Mouse (Mus musculus) liver, postnatal 0 days (tissue): Measurements from ENCODE around the gene Mmp23. TPM values are rescaled to one million over a fixed set of nuclear protein-coding genes. Genes with fewer than 3 reads are reported as not detected.

ENCODE experiments used
- ATAC-seq: fragments of 200-750 bp; cut with Nextera tagmentation; 2 replicates; pipeline ENCODE4 v1.8.0; 2017; ENCODE audit warnings: mild to moderate bottlenecking, moderate library complexity
- DNase-seq: peaks from one replicate; pipeline ENCODE4 v3.0.0-alpha.2; 2016
- H3K27ac ChIP-seq: fragments of 300-500 bp; sonication (generic); 2 replicates; pipeline ENCODE4 v1.5.1; 2014; ENCODE audit warnings: antibody characterized with exemption, moderate library complexity, mild to moderate bottlenecking, low read depth
- H3K27me3 ChIP-seq: fragments of 300-500 bp; sonication (generic); 2 replicates; pipeline ENCODE4 v1.6.1; 2014; ENCODE audit warnings: low read length, control low read depth, mixed read lengths; ENCODE audit not compliant: insufficient read depth
- H3K36me3 ChIP-seq: fragments of 300-500 bp; sonication (generic); replicated peaks from 2 replicates; pipeline ENCODE4 v1.6.1; 2014; ENCODE audit warnings: mild to moderate bottlenecking, control low read depth, low read length, moderate library complexity, mixed read lengths; ENCODE audit not compliant: insufficient read depth
- H3K4me1 ChIP-seq: fragments of 300-500 bp; sonication (generic); 2 replicates; pipeline ENCODE4 v1.6.1; 2014; ENCODE audit warnings: antibody characterized with exemption, mild to moderate bottlenecking, control low read depth; ENCODE audit not compliant: insufficient read depth
- H3K4me2 ChIP-seq: fragments of 300-500 bp; sonication (generic); 2 replicates; pipeline ENCODE4 v1.6.1; 2014; ENCODE audit warnings: low read depth, mild to moderate bottlenecking, low read length, moderate library complexity, mixed read lengths
- H3K4me3 ChIP-seq: fragments of 300-500 bp; sonication (generic); 2 replicates; pipeline ENCODE4 v1.5.1; 2014; ENCODE audit warnings: low read depth, low read length
- H3K9ac ChIP-seq: fragments of 300-500 bp; sonication (generic); replicated peaks from 2 replicates; pipeline ENCODE4 v1.6.1; 2014; ENCODE audit warnings: mild to moderate bottlenecking, moderate library complexity
- H3K9me3 ChIP-seq: fragments of 300-500 bp; sonication (generic); 2 replicates; pipeline ENCODE4 v1.6.1; 2016; ENCODE audit warnings: mild to moderate bottlenecking, control low read depth, low read length, mixed read lengths
- CTCF ChIP-seq: sonication (generic); IDR thresholded peaks from 2 replicates; pipeline ENCODE4 v1.5.1; 2016; ENCODE audit warnings: antibody characterized with exemption, low read depth
- EP300 ChIP-seq: IDR thresholded peaks from 2 replicates; pipeline ENCODE4 v1.6.1; 2016; ENCODE audit warnings: antibody characterized with exemption, low read depth, mild to moderate bottlenecking
- WGBS: fragments of 180-500 bp; shearing (Covaris S2); extraction: QIAGEN DNeasy Blood & Tissue Kit; methylation state at CpG from one replicate; pipeline ENCODE4 v1.1.7; 2014; ENCODE audit not compliant: insufficient replicate concordance; 5-methylcytosine and 5-hydroxymethylcytosine counted together
- polyA plus RNA-seq: library from polyadenylated mRNA; unstranded; fragments of >200 nt; fragmentation: Nextera tagmentation; extraction: Ambion mirVana; gene quantifications from 2 replicates; pipeline ENCODE4 v1.2.1, GENCODE M21; 2015

Mmp23 gene
- polyA plus RNA-seq, 1 experiment from 2014 or later = 5.9 TPM

- no peak for TF ChIP-seq CTCF
- TF ChIP-seq EP300 = no peak
Measured at GRCm38 (mm10) chr4:155606825-155607224, 46.4 kb downstream of the Mmp23 start.

DNA sequence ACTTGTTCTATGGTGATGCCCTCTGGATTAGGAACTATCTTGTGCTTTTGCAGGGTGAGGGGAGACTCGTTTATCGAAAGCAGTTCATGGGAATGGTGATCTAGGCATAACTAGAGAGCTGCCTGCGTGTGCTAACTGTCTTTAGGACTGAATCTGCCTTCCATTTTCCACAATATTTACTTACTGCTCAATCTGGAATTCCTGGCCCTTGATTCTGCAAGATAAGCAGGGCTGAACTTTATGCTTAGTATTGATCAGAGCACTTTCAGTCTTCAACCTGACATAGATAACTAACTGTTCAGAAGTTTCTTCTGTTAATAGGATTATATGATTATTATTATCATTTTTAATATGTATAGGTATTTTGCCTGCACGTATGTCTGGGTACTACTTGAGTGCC, 48.1 kb downstream of the Mmp23 start:
- ATAC-seq (no peak), DNase-seq (no peak)
- H3K4me2 ChIP-seq = peak overlapping the region; percentile 39; the same call in 1 of the 2 replicates
- H3K4me1 ChIP-seq = peaks cover 23% of the 10 kb centered on the region
- WGBS = 69% methylated on average over 4 of the region's 4 CpGs
- peak overlapping the region; percentile 63 for H3K27ac ChIP-seq
- no peak overlapping the region for H3K9ac ChIP-seq
- peaks cover 7% of the 10 kb centered on the region for H3K36me3 ChIP-seq
- H3K9me3 ChIP-seq = no peaks in the 10 kb centered on the region
- TF ChIP-seq EP300 (no peak), CTCF (no peak)
- no peaks in the 10 kb centered on the region for H3K27me3 ChIP-seq
- H3K4me3 ChIP-seq = no peak overlapping the region

More at GRCm38 (mm10) chr4:155606825-155607224, 46.4 kb downstream of the Mmp23 start:
- H3K9ac ChIP-seq = no peak overlapping the region
- H3K27me3 ChIP-seq = no peaks in the 10 kb centered on the region
- H3K36me3 ChIP-seq = peaks cover 20% of the 10 kb centered on the region
- no peak overlapping the region for H3K4me3 ChIP-seq
- no peak overlapping the region for H3K4me2 ChIP-seq
- WGBS = 63% methylated on average over 2 of the region's 2 CpGs
- ATAC-seq = no peak
- H3K4me1 ChIP-seq = peaks cover 23% of the 10 kb centered on the region
- H3K9me3 ChIP-seq = no peaks in the 10 kb centered on the region
- no peak for DNase-seq
- H3K27ac ChIP-seq = no peak overlapping the region; the same call in 1 of the 2 replicates

- no peak overlapping the region for H3K9ac ChIP-seq
- H3K27me3 ChIP-seq = no peaks in the 10 kb centered on the region
- ATAC-seq = no peak
- TF ChIP-seq CTCF = no peak
- TF ChIP-seq EP300 = no peak
- 0 out of 2 replicates have a peak, but pooled peaks cover 2% of the 10 kb centered on the region for H3K36me3 ChIP-seq
- WGBS = 87% methylated on average over 6 of the region's 6 CpGs
- H3K27ac ChIP-seq = peak overlapping the region; percentile 41; the same call in 1 of the 2 replicates
- H3K4me1 ChIP-seq = peaks cover 29% of the 10 kb centered on the region
- no peak overlapping the region for H3K4me3 ChIP-seq
- H3K4me2 ChIP-seq = peak overlapping the region; percentile 27; the same call in 1 of the 2 replicates
- H3K9me3 ChIP-seq = no peaks in the 10 kb centered on the region
- no peak for DNase-seq
Measured at GRCm38 (mm10) chr4:155603801-155604200, 49.4 kb downstream of the Mmp23 start.

- H3K4me1 ChIP-seq = peaks cover 36% of the 10 kb centered on the region
- H3K36me3 ChIP-seq = 0 out of 2 replicates have a peak, but pooled peaks cover 2% of the 10 kb centered on the region
- no peak for DNase-seq
- peak; percentile 86 for TF ChIP-seq EP300
- TF ChIP-seq CTCF = no peak
- H3K27ac ChIP-seq = no peak overlapping the region
- peak overlapping the region; percentile 90; the same call in 1 of the 2 replicates for H3K9ac ChIP-seq
- peak overlapping the region; percentile 95 for H3K4me3 ChIP-seq
- no peaks in the 10 kb centered on the region for H3K9me3 ChIP-seq
- H3K27me3 ChIP-seq = no peaks in the 10 kb centered on the region
- WGBS = 58% methylated on average over 1 of the region's 1 CpGs
- H3K4me2 ChIP-seq = peak overlapping the region; percentile 93
- ATAC-seq = no peak
Measured at GRCm38 (mm10) chr4:155602753-155603152, 50.4 kb downstream of the Mmp23 start.

DNA sequence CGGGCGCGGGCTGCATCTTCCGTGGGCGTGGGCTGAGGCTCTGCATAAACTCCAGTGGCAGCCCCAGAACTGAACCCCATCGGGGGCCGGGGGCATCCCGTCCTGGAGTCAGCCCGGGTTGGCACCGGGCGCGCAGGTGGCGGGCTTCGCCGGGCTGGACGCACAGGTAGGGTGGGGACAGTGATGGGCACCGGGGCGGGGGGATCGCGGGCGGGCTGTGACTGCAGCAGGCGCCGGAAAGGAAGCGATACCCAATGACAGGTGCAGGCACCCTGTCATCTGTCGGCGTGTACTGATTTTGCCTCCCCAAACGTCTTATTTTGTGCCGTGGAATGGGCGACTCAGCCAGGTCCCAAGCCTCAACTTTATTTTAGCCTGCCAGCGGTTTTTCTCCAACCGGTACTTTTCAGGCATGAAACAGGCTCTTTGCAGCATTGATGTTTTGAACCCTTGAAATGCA, 51.2 kb downstream of the Mmp23 start:
- Histone ChIP-seq H3K9ac (peak overlapping the region; percentile 90), H3K4me1 (peaks cover 36% of the 10 kb centered on the region), H3K36me3 (0 out of 2 replicates have a peak, but pooled peaks cover 2% of the 10 kb centered on the region), H3K27ac (peak overlapping the region; percentile 98), H3K4me2 (peak overlapping the region; percentile 93), H3K4me3 (peak overlapping the region; percentile 95), H3K9me3 (no peaks in the 10 kb centered on the region), H3K27me3 (no peaks in the 10 kb centered on the region)
- WGBS = 1% methylated on average over 31 of the region's 31 CpGs
- ATAC-seq (peak; percentile 7), DNase-seq (no peak)
- TF ChIP-seq CTCF = no peak
- TF ChIP-seq EP300 = no peak

DNA sequence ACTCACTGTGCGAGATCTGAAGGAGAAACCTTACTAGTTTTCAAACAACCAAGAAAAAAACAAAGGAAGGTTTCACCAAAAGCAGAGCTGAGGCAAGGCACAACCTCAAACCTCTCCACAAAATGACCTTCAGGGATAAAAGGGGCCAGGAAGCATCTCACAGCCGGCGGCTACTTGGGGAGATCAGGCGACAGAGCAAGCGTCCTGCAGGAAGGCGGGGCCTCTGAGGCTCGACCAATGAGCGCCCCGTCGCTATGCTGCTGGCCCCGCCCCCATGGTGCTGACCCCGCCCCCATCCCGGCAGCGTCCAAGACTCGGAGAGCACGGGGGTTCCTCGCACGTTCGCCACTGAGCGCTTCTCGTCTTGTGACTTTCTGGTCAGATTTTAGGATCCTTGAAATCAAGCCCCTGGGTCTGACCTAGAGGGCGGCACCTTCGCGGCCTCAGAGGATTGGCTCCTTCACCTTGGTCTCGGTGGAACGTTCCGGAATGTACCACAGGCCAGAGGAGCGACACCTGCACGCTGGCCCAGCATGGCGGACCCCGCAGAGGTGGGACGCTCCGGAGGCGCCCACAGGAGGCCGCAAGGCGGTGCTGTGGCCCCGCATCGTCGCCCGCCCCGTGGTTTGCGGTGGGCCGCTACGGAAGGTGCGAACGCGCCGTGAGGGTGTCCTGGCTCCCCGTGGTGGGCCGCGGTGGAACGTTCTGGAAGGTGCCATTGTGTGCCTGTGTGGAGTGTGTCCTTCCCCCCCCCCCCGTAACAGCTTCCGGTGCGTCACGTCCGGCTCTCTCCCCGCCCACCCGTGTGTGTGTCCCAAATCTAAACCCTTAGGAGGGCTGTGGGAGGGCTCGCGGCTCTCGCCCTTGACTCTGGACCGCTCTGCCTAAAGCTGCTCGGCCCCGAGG, 51.8 kb downstream of the Mmp23 start, which contains the start of gene Slc35e2:
Gene Slc35e2 (plus strand): TSS at position 326 of the 906 bp plus-strand sequence.
- DNase-seq = peak; percentile 98
- ATAC-seq = peak; percentile 93
- no peaks in the 10 kb centered on the region for H3K27me3 ChIP-seq
- no peaks in the 10 kb centered on the region for H3K9me3 ChIP-seq
- peak within 1 kb of the TSS; percentile 98 for H3K27ac ChIP-seq
- peak within 1 kb of the TSS; percentile 95 for H3K4me3 ChIP-seq
- H3K4me2 ChIP-seq = peak within 1 kb of the TSS; percentile 93
- 0 out of 2 replicates have a peak, but pooled peaks cover 2% of the 10 kb centered on the region for H3K36me3 ChIP-seq
- peaks cover 39% of the 10 kb centered on the region for H3K4me1 ChIP-seq
- peak; percentile 50 for TF ChIP-seq CTCF
- TF ChIP-seq EP300 = 0 out of 2 replicates have a peak, but pooled peaks have one; percentile 0
- peak within 1 kb of the TSS; percentile 90 for H3K9ac ChIP-seq
- WGBS = under 1% methylated on average over 65 of the region's 65 CpGs

Other genes starting within 250 kb of the Mmp23 start
- 0.07 TPM in 1 of 2 replicates, not detected in the other for gene Cfap74, start 244.2 kb downstream of the Mmp23 start, polyA plus RNA-seq
- 0.15 and 2.0 TPM in 2 replicates for gene Tmem52, start 184.3 kb downstream of the Mmp23 start, polyA plus RNA-seq
- 80.9 and 88.4 TPM in 2 replicates for gene Gnb1, start 162.0 kb downstream of the Mmp23 start, polyA plus RNA-seq
- gene Nadk, start 91.0 kb downstream of the Mmp23 start, polyA plus RNA-seq = 50.1 and 55.5 TPM in 2 replicates
- gene Slc35e2, start 52.0 kb downstream of the Mmp23 start, polyA plus RNA-seq = 5.4 and 5.6 TPM in 2 replicates
- gene Cdk11b, start 28.5 kb downstream of the Mmp23 start, polyA plus RNA-seq = 22.8 and 24.9 TPM in 2 replicates
- not detected in 2 replicates for gene Gm10563, start 8.0 kb downstream of the Mmp23 start, polyA plus RNA-seq
- gene Mib2, start 15.8 kb upstream of the Mmp23 start, polyA plus RNA-seq = 3.4 and 4.3 TPM in 2 replicates
- gene Fndc10, start 41.0 kb upstream of the Mmp23 start, polyA plus RNA-seq = 0.27 and 0.41 TPM in 2 replicates
- 66.6 and 66.9 TPM in 2 replicates for gene Ssu72, start 51.4 kb upstream of the Mmp23 start, polyA plus RNA-seq
- 0.02 and 0.06 TPM in 2 replicates for gene Tmem240, start 81.4 kb upstream of the Mmp23 start, polyA plus RNA-seq
- 44.7 and 45.0 TPM in 2 replicates for gene Atad3a, start 107.7 kb upstream of the Mmp23 start, polyA plus RNA-seq
- gene Vwa1, start 121.3 kb upstream of the Mmp23 start, polyA plus RNA-seq = 0.25 and 0.28 TPM in 2 replicates
- gene Tmem88b, start 132.5 kb upstream of the Mmp23 start, polyA plus RNA-seq = 0.21 and 0.40 TPM in 2 replicates
- 0.34 and 0.46 TPM in 2 replicates for gene Ankrd65, start 137.1 kb upstream of the Mmp23 start, polyA plus RNA-seq
- gene Mrpl20, start 149.5 kb upstream of the Mmp23 start, polyA plus RNA-seq = 167 and 171 TPM in 2 replicates
- 47.7 and 52.5 TPM in 2 replicates for gene Ccnl2, start 159.1 kb upstream of the Mmp23 start, polyA plus RNA-seq
- 89.9 and 92.7 TPM in 2 replicates for gene Aurkaip1, start 177.9 kb upstream of the Mmp23 start, polyA plus RNA-seq
- 13.7 and 14.4 TPM in 2 replicates for gene Mxra8, start 186.3 kb upstream of the Mmp23 start, polyA plus RNA-seq
- gene Dvl1, start 194.0 kb upstream of the Mmp23 start, polyA plus RNA-seq = 5.1 and 5.7 TPM in 2 replicates
- gene Tas1r3, start 210.0 kb upstream of the Mmp23 start, polyA plus RNA-seq = 0.08 and 0.09 TPM in 2 replicates
- 8.1 and 8.4 TPM in 2 replicates for gene Cptp, start 216.1 kb upstream of the Mmp23 start, polyA plus RNA-seq
- gene Ints11, start 216.2 kb upstream of the Mmp23 start, polyA plus RNA-seq = 14.9 and 17.4 TPM in 2 replicates
- 14.1 and 15.3 TPM in 2 replicates for gene Pusl1, start 238.4 kb upstream of the Mmp23 start, polyA plus RNA-seq
- 2.1 and 2.8 TPM in 2 replicates for gene Acap3, start 238.4 kb upstream of the Mmp23 start, polyA plus RNA-seq